Comparison of ENCODE assay signal across 42 mouse cellular contexts in the genomic region with DNA sequence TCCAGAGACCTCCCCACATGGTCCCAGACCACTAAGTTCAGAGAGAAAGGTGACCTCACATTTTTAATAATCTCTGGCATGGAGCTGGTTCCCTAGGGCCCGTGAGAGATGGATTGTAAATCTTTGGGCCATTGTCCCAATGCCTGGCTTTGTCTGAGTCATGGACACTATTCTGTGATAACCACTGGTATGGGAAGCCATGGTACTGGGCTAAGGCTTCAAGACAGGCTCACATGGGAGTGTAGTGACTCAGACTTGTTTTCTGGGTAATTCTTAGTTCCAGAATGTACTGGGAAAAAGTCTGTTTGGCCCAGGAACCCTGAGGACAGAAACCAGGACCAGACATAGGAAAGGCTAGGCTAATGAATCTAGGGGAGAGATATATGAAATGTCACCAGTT. TPM values are rescaled to one million over a fixed set of nuclear protein-coding genes. Genes with fewer than 3 reads are reported as not detected.
"Had no signal": no experiment of that assay in that cellular context is flagged by ENCODE, and none has a peak within 500 bp of the region (broad histone marks: within the 10 kb centered on the region; RNA-seq: fewer than 3 reads in every experiment).

No protein-coding gene starts in this region.

- H3K27me3 ChIP-seq: heart, embryonic 13.5 days; heart, embryonic 15.5 days had no signal

- H3K27ac ChIP-seq: gastrocnemius, adult 2 months; heart, embryonic 13.5 days; heart, embryonic 15.5 days; hindbrain, embryonic 10.5 days; hindbrain, embryonic 12.5 days; hindbrain, embryonic 14.5 days; kidney, embryonic 15.5 days; kidney, postnatal 0 days; limb, embryonic 13.5 days; limb, embryonic 15.5 days; liver, embryonic 12.5 days; liver, embryonic 14.5 days had no signal

- H3K9ac ChIP-seq: heart, embryonic 13.5 days; heart, embryonic 15.5 days; hindbrain, embryonic 12.5 days; hindbrain, embryonic 14.5 days; kidney, embryonic 15.5 days; limb, embryonic 13.5 days; limb, embryonic 15.5 days; liver, embryonic 12.5 days; liver, embryonic 14.5 days had no signal

- DNase-seq: gastrocnemius, adult 2 months; gastrocnemius, postnatal 10 days; gastrocnemius, postnatal 25 days; heart, adult 18-20 months; heart, postnatal 10 days; heart, postnatal 4 days; kidney, adult 11 months; kidney, adult 2 months; kidney, adult 9 months; kidney, postnatal 14 days; kidney, postnatal 36 days; layer of hippocampus, adult 9-11 months; layer of hippocampus, postnatal 36 days; left cerebral cortex, postnatal 4 days had no signal

- H3K9me3 ChIP-seq: hindbrain, embryonic 12.5 days; kidney, embryonic 15.5 days; limb, embryonic 13.5 days; limb, embryonic 15.5 days had no signal

- H3K4me3 ChIP-seq: gastrocnemius, adult 2 months; heart, embryonic 13.5 days; heart, embryonic 15.5 days; hindbrain, embryonic 10.5 days; hindbrain, embryonic 12.5 days; kidney, embryonic 15.5 days; limb, embryonic 13.5 days; limb, embryonic 15.5 days; liver, embryonic 12.5 days had no signal

- ATAC-seq: hindbrain, embryonic 16.5 days; inflammation-experienced regulatory T-cells, adult 6 months; intestine, embryonic 16.5 days; liver, embryonic 12.5 days had no signal

- H3K4me2 ChIP-seq: heart, embryonic 11.5 days; heart, embryonic 13.5 days; heart, embryonic 15.5 days; hindbrain, embryonic 12.5 days; hindbrain, embryonic 14.5 days; kidney, embryonic 15.5 days; limb, embryonic 13.5 days; limb, embryonic 15.5 days; liver, embryonic 12.5 days had no signal

- H3K36me3 ChIP-seq: hindbrain, embryonic 10.5 days; hindbrain, embryonic 12.5 days; kidney, embryonic 15.5 days; limb, embryonic 13.5 days; limb, embryonic 15.5 days had no signal

RNA-seq across cellular contexts. Expression of a gene that starts 37.9 kb away (rescaled TPM):
- total RNA-seq: gastrocnemius, adult 2 months; gastrocnemius, postnatal 10 days; gastrocnemius, postnatal 25 days; gastrocnemius, postnatal 4 days; granulocyte monocyte progenitor cell, adult 5-6 weeks; layer of hippocampus, adult 18-20 months; layer of hippocampus, adult 8-10 months; layer of hippocampus, postnatal 14 days; layer of hippocampus, postnatal 36 days; left cerebral cortex, adult 18-20 months; left cerebral cortex, adult 8-10 months; left cerebral cortex, postnatal 10 days; left cerebral cortex, postnatal 25 days; left cerebral cortex, postnatal 4 days; liver, adult 2 months had no signal
- polyA plus RNA-seq: hindbrain, embryonic 10.5 days; hindbrain, embryonic 12.5 days; hindbrain, embryonic 14.5 days; hindbrain, embryonic 16.5 days; inflammation-experienced regulatory T-cells, adult 6 months; kidney, adult 2 months; kidney, embryonic 15.5 days; kidney, postnatal 0 days; large intestine, adult 2 months; limb, embryonic 11.5 days; limb, embryonic 13.5 days; limb, embryonic 15.5 days; liver, adult 2 months; liver, embryonic 14.5 days; liver, embryonic 16.5 days had no signal

RNA-seq across cellular contexts. Expression of a gene that starts 58.3 kb away (rescaled TPM):
- polyA plus RNA-seq: inflammation-experienced regulatory T-cells, adult 6 months had no signal
